Mouse (Mus musculus) lung, postnatal 0 days (tissue): ENCODE results near the gene Dclk1. TPM values are rescaled to one million over a fixed set of nuclear protein-coding genes. Genes with fewer than 3 reads are reported as not detected.

ENCODE experiments used
- ATAC-seq: fragments of 200-750 bp; cut with Nextera tagmentation; 2 replicates; pipeline ENCODE4 v1.8.0; 2017; ENCODE audit warnings: moderate library complexity
- DNase-seq: peaks from one replicate; pipeline ENCODE4 v3.0.0-alpha.2; 2016; ENCODE audit warnings: low spot score
- H3K27ac ChIP-seq: fragments of 300-500 bp; sonication (generic); 2 replicates; pipeline ENCODE4 v1.5.1; 2014; ENCODE audit warnings: antibody characterized with exemption, mild to moderate bottlenecking, low read length, mixed read lengths
- H3K27me3 ChIP-seq: fragments of 300-500 bp; sonication (generic); replicated peaks from 2 replicates; pipeline ENCODE4 v1.6.1; 2014; ENCODE audit warnings: low read length, mixed read lengths; ENCODE audit not compliant: insufficient read depth
- H3K36me3 ChIP-seq: fragments of 300-500 bp; sonication (generic); 2 replicates; pipeline ENCODE4 v1.6.1; 2014; ENCODE audit warnings: low read length, mixed read lengths; ENCODE audit not compliant: insufficient read depth
- H3K4me1 ChIP-seq: fragments of 300-500 bp; sonication (generic); 2 replicates; pipeline ENCODE4 v1.6.1; 2014; ENCODE audit warnings: antibody characterized with exemption, low read depth, low read length, mixed read lengths; ENCODE audit not compliant: insufficient read depth
- H3K4me2 ChIP-seq: fragments of 300-500 bp; sonication (generic); replicated peaks from 2 replicates; pipeline ENCODE4 v1.6.1; 2014; ENCODE audit warnings: low read depth, mild to moderate bottlenecking, low read length, moderate library complexity, mixed read lengths
- H3K4me3 ChIP-seq: fragments of 300-500 bp; sonication (generic); 2 replicates; pipeline ENCODE4 v1.5.1; 2014; ENCODE audit warnings: low read depth, low read length
- H3K9ac ChIP-seq: fragments of 300-500 bp; sonication (generic); replicated peaks from 2 replicates; pipeline ENCODE4 v1.6.1; 2014; ENCODE audit warnings: low read depth, mild to moderate bottlenecking
- H3K9me3 ChIP-seq: fragments of 300-500 bp; sonication (generic); 2 replicates; pipeline ENCODE4 v1.6.1; 2016; ENCODE audit warnings: low read length, mixed read lengths
- CTCF ChIP-seq: IDR thresholded peaks from 2 replicates; pipeline ENCODE4 v1.5.1; 2016; ENCODE audit warnings: antibody characterized with exemption, mild to moderate bottlenecking
- EP300 ChIP-seq: IDR thresholded peaks from 2 replicates; pipeline ENCODE4 v1.6.1; 2016; ENCODE audit warnings: antibody characterized with exemption, mild to moderate bottlenecking, control low read depth
- WGBS: fragments of 180-500 bp; shearing (Covaris S2); extraction: QIAGEN DNeasy Blood & Tissue Kit; methylation state at CpG from one replicate; pipeline ENCODE4 v1.1.7; 2014; 5-methylcytosine and 5-hydroxymethylcytosine counted together
- polyA plus RNA-seq: library from polyadenylated mRNA; unstranded; fragments of >200 nt; fragmentation: Nextera tagmentation; extraction: Ambion mirVana; gene quantifications from 2 replicates; pipeline ENCODE4 v1.2.1, GENCODE M21; 2015

Gene Dclk1
- polyA plus RNA-seq, 1 experiment from 2014 or later, result 3.1 TPM

DNA sequence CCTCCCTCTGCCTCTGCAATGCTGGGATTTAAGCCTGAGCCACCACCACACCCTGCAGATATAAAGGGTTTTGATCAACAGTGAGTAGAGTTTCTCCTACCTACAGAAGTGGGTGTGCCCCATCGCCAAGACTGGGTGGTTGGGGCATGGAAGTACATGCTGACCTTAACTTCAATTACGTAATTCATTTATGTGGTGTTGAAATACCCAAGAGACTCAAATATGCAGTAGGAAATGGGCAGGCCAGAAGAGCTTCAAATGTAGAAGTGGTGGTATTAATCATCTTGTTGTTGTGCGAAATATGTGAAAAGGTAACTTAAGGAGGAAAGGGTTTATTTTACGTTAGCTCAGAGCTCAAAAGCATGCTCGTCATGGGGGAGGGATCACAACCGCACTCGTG lies 307.2 kb downstream of the Dclk1 start:
- Histone ChIP-seq H3K27me3 (no peaks in the 10 kb centered on the region), H3K27ac (no peak overlapping the region), H3K4me1 (no peaks in the 10 kb centered on the region), H3K4me2 (no peak overlapping the region), H3K36me3 (no peaks in the 10 kb centered on the region), H3K9me3 (no peaks in the 10 kb centered on the region), H3K9ac (no peak overlapping the region), H3K4me3 (no peak overlapping the region)
- WGBS, result 55% methylated on average over 7 of the region's 7 CpGs
- TF ChIP-seq EP300 (peak; percentile 67; the same call in 1 of the 2 replicates), CTCF (no peak)
- DNase-seq (peak; percentile 79), ATAC-seq (peak; percentile 93)

- WGBS, result 66% methylated on average over 4 of the region's 4 CpGs
- H3K9me3 ChIP-seq, result no peaks in the 10 kb centered on the region
- no peak overlapping the region for H3K27ac ChIP-seq
- no peak overlapping the region for H3K9ac ChIP-seq
- H3K4me2 ChIP-seq, result no peak overlapping the region
- no peaks in the 10 kb centered on the region for H3K4me1 ChIP-seq
- no peak for TF ChIP-seq EP300
- no peak for TF ChIP-seq CTCF
- no peaks in the 10 kb centered on the region for H3K27me3 ChIP-seq
- no peaks in the 10 kb centered on the region for H3K36me3 ChIP-seq
- DNase-seq (no peak), ATAC-seq (no peak)
- no peak overlapping the region for H3K4me3 ChIP-seq
Observed at GRCm38 (mm10) chr3:55550962-55551361, 308.8 kb downstream of the Dclk1 start.

GRCm38 (mm10) chr3:55551912-55552311 lies 309.7 kb downstream of the Dclk1 start:
- no peaks in the 10 kb centered on the region for H3K4me1 ChIP-seq
- no peaks in the 10 kb centered on the region for H3K27me3 ChIP-seq
- no peaks in the 10 kb centered on the region for H3K36me3 ChIP-seq
- DNase-seq (no peak), ATAC-seq (no peak)
- H3K4me3 ChIP-seq, result no peak overlapping the region
- H3K9ac ChIP-seq, result no peak overlapping the region
- no peaks in the 10 kb centered on the region for H3K9me3 ChIP-seq
- 73% methylated on average over 4 of the region's 4 CpGs for WGBS
- H3K27ac ChIP-seq, result no peak overlapping the region
- no peak for TF ChIP-seq EP300
- no peak for TF ChIP-seq CTCF
- H3K4me2 ChIP-seq, result no peak overlapping the region

DNA sequence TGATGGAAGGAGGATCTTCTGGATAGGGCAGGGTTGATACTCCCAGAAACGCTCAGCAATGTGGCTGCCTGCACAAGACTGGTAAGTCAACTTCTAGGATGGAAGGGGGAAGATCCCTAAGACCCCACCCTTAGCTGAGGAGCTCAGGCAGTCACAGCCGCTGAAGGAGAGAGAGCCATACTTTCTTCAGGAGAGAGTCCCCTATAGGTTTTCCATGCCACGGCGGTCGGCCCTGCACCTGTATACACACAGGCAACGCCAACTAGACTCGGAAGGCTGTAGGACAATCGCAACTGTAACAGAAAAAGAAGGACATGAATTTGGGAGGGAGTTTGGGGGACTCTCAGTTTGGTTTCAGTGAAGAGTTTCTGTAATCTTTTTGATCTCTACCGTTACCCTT lies 310.9 kb downstream of the Dclk1 start:
- Histone ChIP-seq H3K27ac (no peak overlapping the region), H3K4me1 (no peaks in the 10 kb centered on the region), H3K9ac (no peak overlapping the region), H3K4me2 (no peak overlapping the region), H3K9me3 (no peaks in the 10 kb centered on the region), H3K4me3 (no peak overlapping the region), H3K27me3 (no peaks in the 10 kb centered on the region), H3K36me3 (no peaks in the 10 kb centered on the region)
- ATAC-seq, result no peak
- no peak for DNase-seq
- TF ChIP-seq CTCF (no peak), EP300 (no peak)
- 75% methylated on average over 9 of the region's 9 CpGs for WGBS

GRCm38 (mm10) chr3:55555848-55556247 lies 313.7 kb downstream of the Dclk1 start:
- H3K9me3 ChIP-seq, result no peaks in the 10 kb centered on the region
- TF ChIP-seq EP300 (no peak), CTCF (no peak)
- no peaks in the 10 kb centered on the region for H3K4me1 ChIP-seq
- no peaks in the 10 kb centered on the region for H3K27me3 ChIP-seq
- 89% methylated on average over 6 of the region's 6 CpGs for WGBS
- ATAC-seq (no peak), DNase-seq (no peak)
- no peaks in the 10 kb centered on the region for H3K36me3 ChIP-seq
- H3K9ac ChIP-seq, result no peak overlapping the region
- H3K4me3 ChIP-seq, result no peak overlapping the region
- H3K4me2 ChIP-seq, result no peak overlapping the region
- no peak overlapping the region for H3K27ac ChIP-seq

DNA sequence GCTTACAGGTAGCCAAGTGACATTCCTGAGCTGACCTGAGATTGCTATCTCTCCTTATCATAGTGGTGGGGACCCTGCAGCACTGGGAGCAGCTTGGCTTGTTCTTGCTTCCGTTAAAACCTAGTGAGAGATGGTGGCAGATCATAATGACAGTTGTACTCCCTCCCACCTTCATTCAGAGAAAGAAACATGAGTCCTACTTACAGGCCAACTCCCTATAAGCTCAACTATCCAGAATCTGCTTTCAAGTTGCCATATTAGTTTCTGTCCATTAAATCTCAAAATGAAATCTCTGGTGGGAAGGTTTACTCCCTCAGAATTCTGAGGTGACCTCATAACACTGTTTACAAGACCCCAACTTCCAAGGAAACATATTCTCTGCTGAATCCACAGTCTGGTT lies 316.4 kb downstream of the Dclk1 start:
- no peaks in the 10 kb centered on the region for H3K9me3 ChIP-seq
- no peak overlapping the region for H3K27ac ChIP-seq
- DNase-seq (no peak), ATAC-seq (no peak)
- no peak for TF ChIP-seq EP300
- TF ChIP-seq CTCF, result no peak
- no peaks in the 10 kb centered on the region for H3K4me1 ChIP-seq
- no peak overlapping the region for H3K9ac ChIP-seq
- no peak overlapping the region for H3K4me2 ChIP-seq
- H3K36me3 ChIP-seq, result no peaks in the 10 kb centered on the region
- H3K27me3 ChIP-seq, result no peaks in the 10 kb centered on the region
- H3K4me3 ChIP-seq, result no peak overlapping the region
- WGBS, result 50% methylated on average over 1 of the region's 1 CpGs

DNA sequence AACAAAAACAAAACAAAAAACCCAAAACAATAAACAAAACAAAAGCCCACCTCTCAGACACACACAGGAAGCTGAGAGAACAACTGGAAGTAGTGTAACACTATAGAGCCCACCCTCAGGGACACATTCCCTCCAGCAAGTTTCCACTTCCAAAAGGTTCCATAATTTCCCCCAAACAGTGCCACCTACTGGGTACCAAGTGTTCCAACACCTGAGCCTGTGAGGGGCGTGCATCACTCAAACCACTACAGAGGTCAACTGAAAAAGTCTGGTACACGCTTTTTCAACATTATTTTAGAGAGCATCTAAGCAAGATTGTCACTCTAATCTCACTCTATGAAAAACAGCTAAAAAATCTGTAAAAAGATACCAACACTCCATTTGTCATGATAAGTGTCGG lies 325.3 kb downstream of the Dclk1 start:
- Histone ChIP-seq H3K36me3 (no peaks in the 10 kb centered on the region), H3K27me3 (no peaks in the 10 kb centered on the region), H3K4me3 (no peak overlapping the region), H3K9ac (no peak overlapping the region), H3K4me1 (no peaks in the 10 kb centered on the region), H3K27ac (no peak overlapping the region), H3K4me2 (no peak overlapping the region), H3K9me3 (no peaks in the 10 kb centered on the region)
- WGBS, result 85% methylated on average over 3 of the region's 3 CpGs
- ATAC-seq (no peak), DNase-seq (no peak)
- TF ChIP-seq CTCF (peak; percentile 26), EP300 (no peak)
